Mouse (Mus musculus) cerebellum, adult (tissue): ENCODE results near the gene Sag.

Experiments used
- ATAC-seq: cut with Nextera tagmentation; 2 replicates; pipeline ENCODE4 v1.9.2; 2017; ENCODE audit warnings: mild to moderate bottlenecking, moderate library complexity, mixed read lengths; ENCODE audit not compliant: insufficient number of reproducible peaks, low FRiP score, low TSS enrichment

Sag gene

DNA sequence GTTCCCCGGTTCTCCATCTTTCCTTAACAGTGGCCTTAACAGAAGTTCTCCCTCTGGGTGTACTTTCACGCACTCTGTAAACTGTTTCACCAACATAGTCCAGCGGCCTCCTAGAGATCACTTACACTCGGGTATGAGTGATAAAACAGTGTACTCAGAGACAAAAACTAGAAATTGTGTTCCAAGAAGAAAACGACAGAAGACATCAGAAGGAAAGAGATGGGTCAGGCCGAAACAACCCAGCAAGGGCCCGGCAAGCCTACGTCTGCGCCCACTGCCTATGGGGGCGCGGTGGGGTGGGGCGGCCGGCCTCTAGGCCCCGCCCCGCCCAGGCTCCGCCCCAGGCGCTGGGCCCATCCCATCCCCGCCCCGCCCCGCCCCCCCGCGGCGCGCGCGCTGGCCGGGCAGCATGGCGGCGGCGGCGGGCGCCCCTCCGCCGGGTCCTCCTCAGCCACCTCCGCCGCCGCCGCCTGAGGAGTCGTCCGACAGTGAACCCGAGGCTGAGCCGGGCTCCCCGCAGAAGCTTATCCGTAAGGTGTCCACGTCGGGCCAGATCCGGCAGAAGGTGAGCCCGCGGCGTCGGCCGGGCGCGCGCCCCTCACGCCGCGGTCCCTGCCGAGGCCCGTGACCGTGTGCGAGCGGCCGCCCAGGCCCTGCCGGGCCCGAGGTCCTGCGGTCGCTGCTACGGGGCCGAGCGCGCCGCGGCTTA is 49.6 kb downstream of the Sag start, which contains the start of gene Dgkd:
Gene Dgkd (plus strand): TSS at position 396 of the 709 bp plus-strand sequence.
- peak; percentile 42 for ATAC-seq

DNA sequence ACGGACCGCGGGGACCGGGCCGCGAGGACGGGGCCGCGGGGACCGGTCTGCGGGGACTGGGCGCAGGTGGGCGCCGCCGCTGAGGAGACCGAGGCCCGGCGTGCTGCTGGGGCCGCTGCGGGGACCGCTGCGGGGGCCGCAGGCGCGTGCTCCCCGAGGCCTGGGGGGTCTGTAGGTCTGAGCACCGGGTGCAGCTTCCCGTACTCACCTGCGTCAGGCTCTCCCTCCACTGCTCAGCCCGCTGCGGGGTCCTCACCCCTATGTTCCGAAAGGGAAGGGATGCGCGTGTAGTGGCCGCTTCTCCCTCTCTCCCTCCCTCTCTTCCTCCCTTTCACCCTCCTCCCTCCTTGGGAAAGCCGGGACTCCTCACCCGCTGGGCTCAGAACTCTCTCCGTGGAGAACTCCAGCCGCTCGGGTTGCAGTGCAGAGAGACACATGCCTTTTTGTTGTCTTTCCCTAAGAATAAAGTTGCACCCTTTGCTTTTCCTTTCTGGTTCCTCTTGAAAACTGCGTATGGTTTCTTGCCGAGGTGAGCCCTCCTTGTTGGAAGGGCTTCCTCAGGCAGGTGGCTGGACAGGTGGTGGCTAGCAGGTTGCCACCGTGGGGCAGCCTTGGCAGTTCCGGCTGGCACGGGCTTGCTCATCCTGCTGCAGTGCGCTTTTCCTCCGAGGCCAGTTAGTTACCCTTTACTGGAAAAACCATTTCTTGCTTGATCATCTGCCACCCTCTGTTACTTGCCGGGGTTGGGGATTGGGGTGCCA is 50.3 kb downstream of the Sag start:
- peak; percentile 74 for ATAC-seq

DNA sequence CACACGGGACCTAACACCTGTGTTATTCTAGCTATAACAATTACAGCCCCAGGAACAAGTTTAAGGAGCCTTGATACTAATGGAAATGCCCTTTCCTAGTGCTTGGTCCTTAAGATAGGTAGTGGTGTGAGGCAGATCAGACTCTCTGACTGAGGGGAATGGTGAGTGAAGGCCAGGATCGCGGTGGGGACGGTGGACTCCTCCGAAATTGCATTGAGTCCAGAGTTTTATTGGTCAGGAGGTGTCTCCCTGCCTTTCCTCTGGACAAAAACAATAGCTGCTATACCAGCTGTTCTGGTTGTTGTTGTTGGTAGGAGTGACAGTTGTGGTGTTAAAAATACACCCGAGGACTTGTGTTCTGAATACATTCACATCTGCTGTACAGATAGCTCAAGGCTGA is 50.9 kb downstream of the Sag start:
- ATAC-seq, result no peak; the same call in 1 of the 2 replicates

DNA sequence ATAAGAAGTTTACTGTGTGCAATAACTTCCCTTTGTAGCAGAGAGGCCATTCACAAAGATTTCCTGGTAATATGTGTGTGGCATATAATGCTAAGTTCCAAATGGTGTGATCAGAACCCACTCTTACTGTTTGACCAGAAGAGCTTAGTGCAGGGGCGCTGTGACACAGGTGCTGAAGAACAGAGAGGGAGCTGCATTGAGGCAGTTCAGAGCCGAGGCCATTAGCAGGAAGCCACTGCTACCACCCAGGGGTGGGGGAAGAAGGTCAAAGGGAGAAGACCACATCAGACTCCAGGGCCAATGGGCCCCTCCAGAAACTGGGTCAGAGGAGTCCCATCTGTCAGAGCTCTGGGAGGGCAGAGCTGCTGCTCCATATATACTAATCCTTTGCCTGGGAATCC is 51.4 kb downstream of the Sag start:
- ATAC-seq, result peak; percentile 20; the same call in 1 of the 2 replicates

DNA sequence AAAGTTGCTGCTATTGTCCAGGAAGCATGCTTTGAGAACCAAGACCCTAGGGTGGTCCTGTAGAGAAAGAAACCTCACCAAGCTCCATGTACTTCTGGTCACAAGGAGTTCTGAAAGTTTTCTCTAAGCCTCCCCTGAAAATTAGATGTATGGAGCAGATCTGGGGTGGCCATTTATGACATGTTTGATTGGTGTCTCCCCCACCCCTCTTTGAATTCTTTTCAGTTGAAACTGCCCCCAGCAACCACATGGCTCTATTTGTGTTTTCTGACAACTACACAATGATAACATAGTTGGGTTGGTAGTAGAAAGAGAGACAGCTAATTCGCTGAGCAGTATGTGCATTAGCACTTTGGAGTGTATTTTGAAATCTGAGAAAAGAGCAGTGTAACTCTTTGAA is 52.0 kb downstream of the Sag start:
- ATAC-seq, result no peak

DNA sequence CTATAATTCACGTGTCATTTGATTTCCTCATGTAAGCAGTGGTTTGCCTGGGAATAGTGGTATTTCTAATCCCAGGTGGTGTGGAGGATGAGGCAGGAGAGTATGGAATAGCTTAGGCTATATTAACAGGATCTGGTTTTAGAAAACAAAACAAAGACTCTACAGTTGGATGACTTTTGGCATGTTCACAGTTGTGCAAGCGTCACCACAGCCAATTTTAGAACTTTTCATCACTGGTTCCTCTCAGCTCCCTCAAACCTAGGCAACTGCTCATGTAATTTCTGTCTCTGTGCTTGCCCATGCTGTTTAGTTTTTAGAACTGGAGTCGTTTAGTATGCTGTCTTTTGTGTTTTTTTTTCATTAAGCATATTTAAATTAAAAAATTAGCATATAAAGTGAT is 53.3 kb downstream of the Sag start:
- ATAC-seq, result no peak

DNA sequence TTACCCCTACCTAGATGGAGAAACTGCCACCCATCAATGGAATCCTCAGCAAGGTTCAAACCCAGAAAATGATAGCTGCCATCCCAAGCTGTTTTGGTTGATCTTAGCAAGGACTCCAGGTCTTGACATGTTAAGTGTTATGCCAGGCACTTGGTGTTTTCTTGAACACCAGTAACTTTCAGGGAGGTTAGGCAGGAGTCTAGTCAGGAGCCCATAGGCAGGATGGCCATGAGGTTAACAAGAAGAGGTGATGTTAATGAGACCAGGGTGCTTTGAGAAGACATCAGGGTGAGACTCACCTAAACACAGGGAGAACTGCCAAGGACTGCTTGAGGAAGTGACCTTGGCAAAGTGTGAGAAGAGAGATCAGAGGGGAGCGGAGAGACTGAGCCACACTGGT is 54.6 kb downstream of the Sag start:
- no peak for ATAC-seq

DNA sequence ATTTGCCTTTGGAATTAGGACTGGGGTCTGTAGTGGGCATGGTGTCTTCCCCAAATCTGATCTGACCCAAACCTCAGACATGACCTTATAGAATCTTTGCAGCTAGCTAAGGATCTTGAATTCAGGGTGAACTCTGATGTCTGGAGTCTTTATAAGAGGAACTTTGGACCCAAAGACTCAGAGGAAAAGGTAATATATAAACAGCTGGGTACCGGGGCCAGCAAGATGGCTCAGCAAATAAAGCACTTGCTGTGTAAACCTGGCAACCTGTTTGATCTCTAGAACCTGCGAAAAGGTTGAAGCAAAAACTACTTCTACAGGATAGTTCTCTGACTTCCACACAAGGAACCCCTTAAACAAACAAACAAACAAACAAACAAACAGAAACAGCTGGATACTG is 55.0 kb downstream of the Sag start:
- no peak for ATAC-seq

DNA sequence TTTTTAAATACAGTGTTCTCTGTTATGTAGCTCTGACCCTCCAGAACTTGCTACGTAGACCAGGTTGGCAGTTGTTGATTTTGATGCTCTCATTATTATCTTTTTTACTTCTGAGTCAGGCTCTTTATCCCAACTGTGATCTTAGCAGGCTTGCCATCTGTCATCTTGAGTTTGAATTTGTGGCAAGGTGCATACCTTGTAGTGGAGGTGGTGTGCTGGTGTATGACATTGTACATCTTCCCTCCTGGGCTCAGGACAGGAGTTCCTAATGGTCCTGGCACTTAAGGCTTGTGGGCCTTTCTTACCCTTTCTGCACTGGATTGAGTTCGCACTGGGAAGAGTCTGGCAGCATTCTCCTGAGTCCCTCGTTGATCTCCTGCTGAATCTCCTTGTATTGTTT is 60.1 kb downstream of the Sag start:
- ATAC-seq, result no peak

DNA sequence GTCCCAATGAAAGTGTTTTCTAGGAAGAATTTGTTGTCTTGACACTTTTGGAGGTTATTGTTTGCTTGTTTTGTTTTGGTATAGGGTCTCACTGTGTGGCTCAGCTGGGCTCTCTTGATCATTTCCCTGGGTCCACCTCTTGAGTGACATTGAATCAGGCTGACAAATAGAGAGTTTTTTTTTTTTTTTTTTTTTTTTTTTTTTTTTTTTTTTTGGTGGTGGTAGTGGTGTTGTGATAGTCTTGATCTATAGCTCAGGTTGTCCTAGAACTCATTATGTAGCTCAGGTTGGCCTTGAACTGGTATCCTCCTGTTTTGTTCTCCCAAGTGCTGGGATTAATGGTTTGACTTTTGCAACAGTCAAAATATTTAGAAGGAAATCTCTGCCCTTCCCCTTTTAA is 61.4 kb downstream of the Sag start:
- no peak for ATAC-seq

DNA sequence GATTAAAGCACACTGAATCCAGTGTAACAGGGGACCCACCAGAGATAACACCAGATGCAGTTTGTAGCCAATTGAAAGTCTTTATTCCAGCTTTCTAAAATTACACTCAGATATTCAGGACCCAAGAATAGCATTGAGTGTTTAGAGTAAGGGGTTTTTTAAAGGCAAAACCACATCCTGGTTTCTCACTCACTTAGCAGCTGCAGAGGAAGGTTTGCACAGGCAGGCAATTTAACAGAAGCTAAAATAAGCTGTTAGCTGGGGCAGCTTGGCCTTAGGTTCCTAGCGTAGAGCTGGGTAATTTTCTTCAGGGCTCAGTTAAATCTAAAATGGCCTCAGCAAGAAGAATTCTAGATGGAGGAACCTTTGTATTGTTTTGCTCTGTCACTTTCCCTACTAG is 63.2 kb downstream of the Sag start:
- no peak for ATAC-seq

DNA sequence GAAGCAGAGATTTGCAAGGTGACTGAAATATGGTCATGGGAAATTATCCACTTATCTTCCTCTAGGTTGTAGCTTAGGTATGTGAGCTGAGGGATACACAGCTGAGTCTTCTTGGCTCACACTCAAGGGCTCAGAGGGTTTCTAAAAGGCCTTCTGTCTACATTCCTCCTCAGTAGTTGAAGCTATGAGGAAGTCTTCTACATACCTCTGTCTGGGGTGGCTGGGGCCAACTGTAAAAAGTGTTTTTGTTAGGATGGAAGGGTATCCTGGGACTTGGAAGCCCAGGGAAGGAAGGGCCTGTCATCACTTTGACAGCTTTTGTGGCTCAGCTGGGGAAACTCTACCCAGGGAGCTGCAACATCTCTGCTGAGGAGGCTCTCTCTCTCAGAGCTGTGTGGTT is 68.1 kb downstream of the Sag start:
- peak; percentile 45; the same call in 1 of the 2 replicates for ATAC-seq

DNA sequence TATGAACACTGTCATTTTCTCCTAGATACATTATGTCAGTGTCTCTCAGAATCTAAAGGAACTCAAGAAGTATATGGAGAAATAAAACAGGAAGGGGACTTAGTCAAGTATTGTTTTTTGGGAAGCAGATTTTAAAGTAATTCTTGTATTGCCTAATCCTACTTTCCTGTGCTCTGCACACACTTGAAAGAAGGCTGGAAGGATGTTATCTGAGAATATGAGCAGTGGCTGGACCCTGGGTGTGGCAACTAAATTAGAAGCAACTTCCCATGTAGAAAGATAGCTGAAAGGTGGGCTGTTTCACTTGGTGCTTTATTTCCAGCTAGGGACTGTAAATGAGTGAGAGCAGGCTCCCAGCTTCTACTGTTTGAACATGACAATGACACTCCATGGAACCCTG is 69.6 kb downstream of the Sag start:
- ATAC-seq, result no peak

DNA sequence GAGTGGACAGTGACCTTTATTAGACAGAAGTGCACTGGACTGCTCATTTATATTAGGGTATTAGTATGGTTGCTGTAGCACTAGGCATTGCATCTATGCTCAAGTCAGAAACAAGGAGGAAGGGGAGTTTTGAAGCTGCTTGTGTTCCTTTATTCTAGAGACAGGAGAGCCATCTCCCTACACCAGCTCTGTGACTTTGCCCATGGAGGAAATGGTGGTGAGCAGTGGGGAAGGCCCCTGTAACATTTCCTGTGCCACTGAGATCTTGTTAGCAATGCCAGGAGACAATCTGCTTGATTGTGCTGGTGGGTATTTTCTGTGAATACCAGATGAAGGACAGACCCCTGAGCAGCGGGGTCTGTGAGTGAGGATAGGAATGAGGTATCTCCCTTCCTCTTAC is 72.6 kb downstream of the Sag start:
- no peak for ATAC-seq

DNA sequence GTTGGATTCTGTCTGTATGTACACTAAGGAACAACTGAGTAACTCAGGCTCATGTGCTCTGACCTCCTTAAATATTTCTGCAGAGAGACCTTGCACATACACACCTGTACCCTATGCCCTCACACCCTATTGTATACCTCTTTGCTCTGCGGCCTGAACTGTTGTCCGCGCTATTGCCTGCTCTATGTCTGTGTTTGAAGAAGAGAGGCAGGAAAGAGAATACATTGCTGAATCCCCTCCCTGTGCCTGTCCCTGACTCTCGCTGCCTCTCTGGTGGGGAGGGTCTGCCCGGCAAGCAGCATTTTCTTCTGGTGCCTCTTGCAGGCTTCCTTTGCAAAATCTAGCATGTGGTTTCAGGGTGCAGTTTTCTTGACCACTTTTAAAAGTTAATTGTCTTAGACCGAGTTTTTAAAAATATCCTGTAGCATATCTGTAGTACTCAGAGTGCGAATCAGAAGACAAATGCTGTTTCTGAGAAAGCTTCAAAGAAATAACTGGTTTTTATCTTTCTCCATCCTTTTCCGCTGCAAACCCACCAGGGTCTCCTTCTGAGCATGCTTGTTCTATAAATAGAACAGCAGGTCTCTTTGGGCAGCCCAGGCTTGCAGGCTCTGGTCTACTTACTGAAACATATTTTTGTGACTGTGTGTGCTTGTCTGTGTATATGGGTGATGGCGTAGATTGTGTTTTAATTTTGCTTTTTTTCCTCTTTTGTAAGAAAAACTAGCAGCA is 74.2 kb downstream of the Sag start:
- ATAC-seq, result no peak

DNA sequence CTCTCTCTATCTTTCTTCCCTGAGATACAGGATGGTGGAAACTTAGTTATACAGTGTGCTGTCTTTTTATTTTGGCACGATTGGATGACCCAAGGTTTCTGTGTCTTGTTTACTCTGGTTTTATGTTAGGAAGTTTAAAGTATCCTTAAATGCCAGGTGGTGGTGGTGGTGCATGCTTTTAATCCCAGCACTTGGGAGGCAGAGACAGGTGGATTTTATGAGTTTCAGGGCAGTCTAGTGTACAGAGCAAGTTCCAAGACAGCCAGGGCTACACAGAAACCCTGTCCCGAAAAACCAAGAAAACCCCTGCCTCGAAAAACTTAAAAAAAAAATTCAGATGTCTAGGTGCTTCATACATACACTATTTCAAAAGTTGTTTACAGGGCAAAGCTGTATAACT is 75.6 kb downstream of the Sag start:
- ATAC-seq, result no peak

DNA sequence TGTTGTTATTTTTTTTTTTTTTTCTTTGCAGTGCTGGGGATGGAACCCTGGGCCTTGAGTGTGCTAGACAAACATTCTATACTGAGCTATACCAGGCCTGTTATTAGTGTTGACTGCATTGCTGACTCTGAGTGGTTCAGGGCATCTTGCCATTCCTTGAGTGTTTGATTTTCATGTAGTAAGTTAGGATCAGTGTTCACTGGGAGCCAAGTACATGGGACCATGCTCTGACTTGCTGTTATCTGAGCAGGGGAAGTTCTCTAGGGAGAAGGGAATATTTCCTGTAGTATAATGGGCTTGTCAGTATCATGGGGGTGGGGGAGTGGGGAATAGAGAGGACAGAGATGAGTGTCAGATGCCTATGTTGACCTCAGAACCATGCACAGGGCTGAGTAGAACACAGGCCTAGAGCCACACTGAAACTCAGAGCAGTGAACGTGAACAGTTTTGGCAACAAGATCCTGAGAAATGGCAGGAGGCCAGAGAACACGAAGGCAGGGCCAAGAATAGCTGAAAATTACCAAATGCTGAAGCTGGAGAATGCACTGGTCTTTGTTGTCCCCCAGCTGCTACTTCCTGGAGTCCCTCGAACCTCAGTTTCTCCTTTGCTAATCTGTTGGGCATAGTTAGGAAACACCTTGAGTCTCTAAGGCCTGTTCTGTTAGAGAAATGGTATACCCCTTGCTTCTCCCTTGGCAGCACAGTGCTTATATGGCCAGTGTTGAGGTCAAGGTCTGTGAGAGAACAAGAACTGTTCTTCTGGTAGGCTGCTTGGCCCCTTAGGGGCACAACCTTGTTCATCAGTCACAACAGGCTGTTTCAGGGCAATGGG is 76.2 kb downstream of the Sag start:
- peak; percentile 76 for ATAC-seq

DNA sequence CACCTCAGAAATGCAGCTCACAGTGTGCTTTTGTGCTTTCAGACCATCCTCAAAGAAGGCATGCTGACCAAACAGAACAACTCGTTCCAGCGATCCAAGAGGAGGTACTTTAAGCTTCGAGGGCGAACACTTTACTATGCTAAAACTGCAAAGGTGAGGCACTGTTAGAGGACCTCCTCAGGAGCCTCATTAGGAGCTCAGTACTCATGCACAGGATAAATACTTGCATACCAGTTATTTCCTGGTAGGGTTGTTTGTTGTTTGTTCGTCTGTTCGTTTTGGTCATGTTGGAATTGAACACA is 76.8 kb downstream of the Sag start:
- no peak for ATAC-seq

DNA sequence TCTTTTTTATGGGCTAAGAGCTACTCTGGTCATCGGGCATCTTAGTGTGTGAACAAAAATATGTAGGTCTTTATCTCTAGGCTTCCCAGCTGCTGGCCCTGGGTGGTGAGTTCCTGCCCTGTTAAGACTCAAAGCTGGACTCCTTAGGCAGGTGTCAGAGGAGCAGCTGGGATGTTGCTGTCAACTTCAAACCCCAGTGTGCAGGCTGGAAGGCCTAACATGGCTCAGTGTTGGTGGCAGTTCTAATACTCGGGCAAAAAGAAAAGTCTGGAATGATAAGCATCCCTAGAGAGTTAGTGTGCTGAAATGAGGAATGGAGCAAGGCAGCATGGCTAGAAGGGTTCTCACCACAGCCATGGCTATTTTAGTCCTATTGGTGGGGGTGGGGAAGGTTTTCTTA is 77.4 kb downstream of the Sag start:
- no peak for ATAC-seq

DNA sequence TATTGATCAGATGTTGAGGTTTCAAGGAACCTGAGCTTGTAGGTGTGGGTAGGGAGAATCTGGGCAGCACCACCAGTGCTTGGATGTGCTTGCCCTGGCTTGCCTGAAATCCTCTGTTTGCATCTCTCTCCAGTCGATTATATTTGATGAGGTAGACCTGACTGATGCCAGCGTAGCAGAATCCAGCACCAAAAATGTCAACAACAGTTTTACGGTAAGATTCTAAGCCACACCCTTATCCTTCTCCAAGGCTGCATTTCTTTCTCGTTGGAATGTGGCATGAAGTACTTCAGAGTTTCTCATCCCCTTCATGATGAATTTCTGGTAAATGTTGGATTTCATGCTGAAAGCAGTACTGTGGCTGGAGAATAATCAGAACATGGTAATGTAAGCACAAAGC is 78.2 kb downstream of the Sag start:
- no peak for ATAC-seq

DNA sequence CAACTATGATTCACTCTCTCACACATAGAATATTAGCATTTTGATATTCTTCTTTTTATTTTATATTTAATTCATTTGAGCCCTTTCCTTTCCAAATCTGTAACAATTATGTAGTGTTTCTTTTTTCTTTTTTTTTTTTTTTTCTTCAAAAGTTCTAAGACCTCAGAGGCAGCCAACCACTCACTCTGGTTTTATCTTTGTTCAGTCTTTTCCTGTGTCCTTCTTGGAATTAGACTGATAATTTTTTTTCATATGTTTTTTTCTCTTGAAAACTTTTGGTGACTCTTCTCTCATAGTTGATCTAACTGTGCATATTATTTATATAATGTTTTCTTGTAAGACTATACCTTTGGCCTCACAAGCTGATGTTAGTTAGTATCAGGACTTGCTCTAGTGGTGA is 79.1 kb downstream of the Sag start:
- ATAC-seq, result no peak
